Mouse (Mus musculus): ENCODE measurements at regions not wholly inside any gene's neighbourhood (a gene's known extent, or its start where the extent isn't known, plus 50 kb on each side); places are given as distances from the start of the nearest gene placed in this dataset.

DNA sequence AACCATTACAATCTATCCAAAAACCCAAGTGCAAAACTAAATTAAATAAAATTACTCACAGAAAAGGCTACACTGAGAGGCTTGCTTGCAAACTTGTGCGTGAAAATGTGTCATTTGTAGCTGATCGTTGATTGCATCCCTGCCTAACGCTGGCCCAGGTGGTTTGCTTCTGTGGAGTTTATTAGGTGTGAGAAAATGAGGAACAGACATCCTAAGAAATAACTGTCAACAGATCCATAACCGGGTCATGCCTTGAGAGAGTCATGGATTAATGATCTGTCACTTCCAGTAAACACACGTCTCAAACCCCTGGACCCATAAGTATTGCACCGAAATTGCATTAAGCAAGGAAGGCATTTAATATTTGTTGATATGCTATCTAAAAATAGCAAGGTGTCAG lies 73.4 kb upstream of the Tmem18 start:
- no peak for DNase-seq (ENCODE audit: low read depth, low spot score)

DNA sequence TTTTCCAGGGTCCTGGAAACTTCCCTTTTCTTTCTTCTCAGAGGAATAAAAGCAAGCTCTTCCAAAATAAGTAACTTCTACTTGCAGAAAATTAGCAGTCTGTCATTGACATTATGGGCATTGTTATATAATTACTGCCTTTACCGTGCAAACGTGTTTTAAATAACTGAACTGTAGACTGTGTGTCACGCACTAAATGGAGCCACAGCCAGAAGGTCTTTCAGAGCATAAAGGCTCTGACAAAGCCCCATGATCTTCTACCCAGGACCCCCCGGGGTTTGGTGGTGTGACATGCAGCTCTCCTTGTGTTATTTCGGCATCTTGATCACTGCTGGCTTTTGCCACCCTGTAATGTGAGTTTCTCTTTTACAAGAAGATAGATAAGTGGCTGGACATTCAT lies 100.9 kb upstream of the Tmem18 start:
- DNase-seq (ENCODE audit: low read depth, low spot score) = peak; percentile 64

DNA sequence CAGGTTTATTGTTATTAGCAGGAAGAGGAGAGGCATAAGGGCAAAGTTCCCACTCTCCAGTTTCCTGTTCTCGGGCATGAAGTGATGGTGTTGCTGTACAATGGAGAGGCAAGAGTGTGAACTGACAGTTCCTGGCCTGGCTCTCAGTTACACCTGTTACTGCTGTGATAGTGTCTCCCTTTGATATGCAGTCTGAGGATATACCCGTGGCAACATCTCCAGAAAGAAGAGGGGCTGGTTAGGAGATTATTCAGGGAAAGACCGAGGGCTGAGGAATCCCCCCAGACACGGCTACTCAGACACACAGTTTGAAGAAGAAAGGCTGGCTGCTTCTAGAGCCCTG lies 100.3 kb upstream of the Sntg2 start:
- DNase-seq (ENCODE audit: low read depth, low spot score) = no peak

DNA sequence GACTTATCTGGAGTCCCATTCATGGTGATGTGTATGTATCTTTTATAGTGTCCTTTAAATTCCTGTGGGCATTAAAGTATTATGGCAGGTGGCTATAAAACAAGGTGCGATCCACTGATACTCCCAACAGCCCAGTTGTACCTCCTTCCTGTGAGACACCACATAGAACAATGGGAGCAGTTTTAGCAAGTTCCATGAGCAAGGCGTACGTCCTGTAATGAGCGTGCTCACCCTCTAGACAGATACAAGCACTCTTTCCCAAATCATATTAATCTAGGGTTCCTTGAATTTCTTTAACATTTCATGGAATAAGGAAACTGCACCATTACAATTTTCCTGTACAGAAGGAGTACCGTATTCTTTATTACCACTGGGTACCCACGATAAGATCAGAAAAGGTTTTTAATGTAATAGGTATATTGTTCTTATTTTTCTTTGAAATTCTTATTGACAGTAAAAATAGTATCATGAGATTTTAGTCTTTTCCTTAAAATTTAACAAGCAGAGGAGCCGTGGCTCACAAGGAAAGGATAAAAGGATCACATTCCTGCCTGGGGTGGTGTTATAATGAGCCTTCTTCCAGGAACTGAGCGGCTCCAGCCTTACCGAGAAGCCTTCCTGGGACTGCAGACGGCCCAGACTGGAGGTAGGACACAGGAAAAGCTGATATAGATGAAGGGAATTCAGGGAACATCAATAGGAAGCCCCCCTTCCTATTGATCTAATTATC lies 99.7 kb upstream of the Sntg2 start:
- DNase-seq (ENCODE audit: low read depth, low spot score) = no peak

DNA sequence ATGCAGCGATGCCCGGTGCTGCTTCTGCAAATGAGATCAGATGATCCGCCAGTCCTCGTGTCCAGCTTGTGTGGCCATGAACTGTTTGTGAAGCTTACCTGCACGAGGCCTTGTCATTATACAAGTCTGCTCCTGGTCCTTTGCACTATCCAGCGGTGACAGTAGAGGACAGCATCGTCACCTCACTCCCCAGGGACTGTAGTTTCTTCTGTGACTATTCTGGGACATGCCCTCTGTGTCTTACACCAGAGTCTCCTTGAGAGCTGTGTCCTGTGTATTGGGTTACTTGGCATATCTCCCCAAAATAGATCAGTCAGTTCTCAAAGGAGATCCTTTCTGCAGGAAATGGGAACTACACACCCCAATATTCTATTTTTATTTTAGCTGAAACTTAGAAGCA lies 94.0 kb upstream of the Sntg2 start:
- DNase-seq (ENCODE audit: low read depth, low spot score) = peak; percentile 33

DNA sequence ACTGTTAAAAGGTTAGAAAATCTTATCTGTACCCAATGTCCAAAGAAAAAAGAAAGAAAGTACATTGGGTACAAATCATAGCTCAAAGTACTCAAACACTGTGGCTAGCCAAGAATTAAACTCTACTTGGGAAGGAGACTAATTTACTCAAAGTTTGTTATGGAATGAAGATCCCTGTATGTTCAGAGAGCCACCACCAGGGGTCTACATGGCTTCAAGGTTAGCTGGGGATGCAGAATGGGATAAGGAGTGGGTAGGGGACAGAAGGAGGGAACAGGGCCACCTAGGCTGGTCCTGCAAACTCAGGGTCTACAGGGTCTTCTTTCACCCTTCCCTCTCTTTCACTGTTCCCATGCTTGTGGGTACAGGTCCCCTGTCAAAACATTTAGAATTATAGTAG lies 77.4 kb upstream of the Sntg2 start:
- DNase-seq (ENCODE audit: low read depth, low spot score) = peak; percentile 12

DNA sequence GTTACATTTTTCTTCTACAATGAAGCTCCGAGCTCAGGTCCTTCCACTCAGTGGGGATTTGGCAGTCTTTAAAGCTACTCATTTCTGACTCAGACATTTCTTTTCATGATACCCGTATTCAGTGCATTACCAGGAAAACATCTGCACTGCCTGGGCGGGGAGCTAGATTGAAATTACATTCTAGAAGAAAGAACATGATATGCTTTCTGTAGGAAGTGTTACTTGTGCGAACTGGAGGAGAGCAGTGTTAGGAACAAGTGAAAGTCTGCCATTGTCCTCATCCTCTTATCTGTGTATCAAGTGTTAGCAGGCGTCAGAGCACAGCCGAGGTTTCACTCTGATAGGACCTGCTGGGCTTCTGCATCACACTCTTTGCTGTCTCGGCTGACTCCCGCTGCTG lies 61.7 kb upstream of the Sntg2 start:
- peak; percentile 78 for DNase-seq (ENCODE audit: low read depth, low spot score)

DNA sequence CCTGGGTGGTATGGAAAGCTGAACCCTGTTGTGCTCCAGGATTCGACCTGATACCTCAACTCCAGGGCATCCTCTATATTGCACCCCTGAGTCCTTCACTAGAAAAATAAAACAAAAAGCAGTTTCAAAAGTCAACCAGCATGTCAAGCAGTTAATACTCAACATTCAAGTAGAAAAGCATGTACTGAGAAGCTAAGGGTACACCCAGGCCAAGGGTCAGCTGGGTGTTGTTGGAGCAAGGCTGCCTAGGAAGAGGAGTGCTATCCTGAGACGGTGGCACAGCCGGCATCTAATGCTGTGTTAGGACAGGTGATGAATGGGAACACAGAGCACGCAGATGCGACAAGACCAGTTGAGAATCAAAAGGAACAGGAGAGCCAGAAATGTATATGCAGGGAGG lies 59.7 kb upstream of the Sntg2 start:
- DNase-seq (ENCODE audit: low read depth, low spot score) = no peak

DNA sequence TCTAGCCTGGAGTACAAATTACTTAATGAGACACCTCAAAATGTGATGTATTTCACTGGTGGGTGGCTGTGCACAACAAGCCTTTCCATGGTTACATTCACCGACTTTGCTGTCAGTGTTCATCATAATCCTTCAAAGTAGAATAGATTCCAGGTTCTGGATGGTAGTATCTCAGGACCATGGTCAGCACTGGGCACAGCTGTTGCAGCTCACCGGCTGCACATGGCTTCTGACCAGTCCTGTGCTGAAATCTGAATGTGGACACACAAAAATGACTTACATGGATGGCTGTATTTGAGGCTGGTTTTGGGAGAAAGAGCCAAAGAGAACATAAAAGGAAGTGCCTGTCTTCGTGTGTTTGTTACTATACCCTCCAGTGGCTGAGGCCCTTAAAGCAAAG lies 57.5 kb upstream of the Sntg2 start:
- DNase-seq (ENCODE audit: low read depth, low spot score) = no peak

DNA sequence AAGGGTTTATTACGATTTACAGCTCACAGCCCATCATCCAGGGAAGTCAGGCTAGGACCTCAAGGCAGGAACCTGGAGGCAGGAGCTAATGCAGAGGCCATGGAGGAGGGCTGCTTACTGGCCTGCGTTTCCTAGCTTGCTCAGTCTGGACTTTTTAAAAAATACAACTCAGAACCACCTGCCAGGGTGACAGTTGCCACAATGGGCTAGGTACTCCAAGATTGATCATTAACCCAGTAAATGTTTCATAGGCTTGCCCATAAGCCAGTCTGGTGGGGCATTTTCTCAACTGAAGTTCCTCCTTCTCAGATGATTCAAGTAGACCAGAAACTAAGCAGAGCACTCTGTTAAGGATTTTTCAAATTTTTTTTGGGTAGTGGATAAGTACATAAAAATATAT lies 52.1 kb upstream of the Sntg2 start:
- no peak for DNase-seq (ENCODE audit: low read depth, low spot score)

All from brain, adult 2 months (tissue).